Mouse (Mus musculus) gastrocnemius, postnatal 36 days (tissue): ENCODE measurements around the gene 6430571L13Rik. TPM values are rescaled to one million over a fixed set of nuclear protein-coding genes. Genes with fewer than 3 reads are reported as not detected.
A peak's percentile ranks its signal among the peaks of the same experiment; 100 is the strongest.

ENCODE experiments used
- DNase-seq, 2 experiments: peaks; one replicate each; pipeline ENCODE4 v3.0.0; 2022
- intact Hi-C: fragments of 180-260 bp; cut with DNase I; formaldehyde crosslinking; loops from one replicate; pipeline ENCODE4 v1.15.1; 2025
- long read RNA-seq, 2 experiments: library from polyadenylated mRNA; stranded (forward); transcript quantifications; one replicate each; pipeline ENCODE4 v2.0.0; 2021
- total RNA-seq, 2 experiments: library from RNA; stranded (reverse); gene quantifications; 2 replicates each; pipeline ENCODE4 v1.2.3; 2021

The 6430571L13Rik gene
- total RNA-seq = 10 to 100 TPM; 33.5 to 35.9 TPM
- long read RNA-seq, experiment 1, transcript 6430571L13Rik-201 (6 exons, 2,599 nt) = major isoform, 10 of 43 reads
- long read RNA-seq, experiment 1, partial matches to known transcripts = 1 of 43 reads
- long read RNA-seq, experiment 1, other reads (novel, unspliced or antisense) = 32 of 43 reads
- long read RNA-seq, experiment 2, transcript 6430571L13Rik-201 (6 exons, 2,599 nt) = major isoform, 13 of 96 reads
- long read RNA-seq, experiment 2, partial matches to known transcripts = 80 of 96 reads
- long read RNA-seq, experiment 2, other reads (novel, unspliced or antisense) = 3 of 96 reads

- intact Hi-C loops = no loop called here
- peak; percentile 88 to 92 for DNase-seq
Measured at GRCm38 (mm10) chr9:107340267-107340859, at the start of gene 6430571L13Rik. TSS of gene 6430571L13Rik (plus strand) at chr9:107340602.

- peak; percentile 72 to 84 for DNase-seq
- intact Hi-C loops = loop anchor here (1.0 to 5.0 kb wide), 4 partner anchors 42 to 388 kb away; no protein-coding TSS in a partner anchor
Measured at GRCm38 (mm10) chr9:107290897-107291296, 49.5 kb upstream of the 6430571L13Rik start.

GRCm38 (mm10) chr9:107294249-107294648, 46.2 kb upstream of the 6430571L13Rik start:
- intact Hi-C loops = loop anchor here (1.0 to 5.0 kb wide), 3 partner anchors 42 to 322 kb away; no protein-coding TSS in a partner anchor
- peak; percentile 74 to 81 for DNase-seq

DNA sequence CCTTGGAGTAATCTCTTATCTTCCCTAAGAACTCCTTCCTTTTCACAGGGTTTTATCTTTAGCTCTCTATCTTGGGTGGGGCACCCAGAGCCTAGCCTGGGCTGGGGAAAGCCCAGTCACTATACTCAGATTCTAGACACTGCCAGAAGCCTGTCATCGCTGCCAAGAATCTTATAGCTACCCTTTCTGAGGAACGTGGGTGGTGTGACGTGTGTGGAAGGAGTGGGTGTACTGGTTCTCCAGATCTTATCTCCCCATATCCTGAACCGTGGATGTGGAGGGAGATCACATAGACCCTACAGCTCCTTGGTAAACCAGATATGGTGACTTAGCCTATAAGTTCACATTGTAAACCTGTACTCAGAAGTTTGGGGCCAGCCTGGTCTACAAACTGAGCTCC, 44.8 kb upstream of the 6430571L13Rik start:
- intact Hi-C loops = loop anchor here (5.0 kb wide), 1 partner anchor 217 kb away; no protein-coding TSS in a partner anchor
- no peak for DNase-seq

DNA sequence AAGGTAGTCTGAATTCAATTTTAAA, 44.6 kb upstream of the 6430571L13Rik start, which contains the start of gene Cish:
Gene Cish, plus strand, starts transcription at position 11 of the 25 bp plus-strand sequence.
- intact Hi-C loops = loop anchor here (5.0 kb wide), 1 partner anchor 216 kb away; no protein-coding TSS in a partner anchor
- no peak for DNase-seq

DNA sequence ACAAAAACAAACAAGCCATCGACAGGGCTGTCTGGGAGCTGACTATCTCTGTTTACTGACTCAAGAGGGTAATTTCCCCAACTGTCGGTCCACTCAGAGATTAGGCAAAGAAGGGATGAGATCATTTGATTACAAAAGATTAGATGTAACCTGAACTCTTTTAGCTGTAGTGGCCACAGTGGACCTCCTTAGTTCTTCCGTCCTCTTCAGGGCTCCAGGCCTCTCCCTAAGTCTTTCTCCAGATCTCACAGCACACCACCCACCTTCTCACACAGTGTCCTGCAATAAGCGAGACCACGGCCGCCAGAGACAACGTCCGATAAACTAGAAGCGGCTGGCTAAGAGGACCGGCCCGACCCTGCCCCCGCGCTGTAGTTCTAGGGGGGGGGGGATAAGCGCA, 44.4 kb upstream of the 6430571L13Rik start:
- intact Hi-C loops = loop anchor here (5.0 kb wide), 1 partner anchor 216 kb away; no protein-coding TSS in a partner anchor
- DNase-seq = no peak

GRCm38 (mm10) chr9:107296501-107296965, 43.9 kb upstream of the 6430571L13Rik start:
- intact Hi-C loops = loop anchor here (5.0 kb wide), 1 partner anchor 216 kb away; no protein-coding TSS in a partner anchor

DNA sequence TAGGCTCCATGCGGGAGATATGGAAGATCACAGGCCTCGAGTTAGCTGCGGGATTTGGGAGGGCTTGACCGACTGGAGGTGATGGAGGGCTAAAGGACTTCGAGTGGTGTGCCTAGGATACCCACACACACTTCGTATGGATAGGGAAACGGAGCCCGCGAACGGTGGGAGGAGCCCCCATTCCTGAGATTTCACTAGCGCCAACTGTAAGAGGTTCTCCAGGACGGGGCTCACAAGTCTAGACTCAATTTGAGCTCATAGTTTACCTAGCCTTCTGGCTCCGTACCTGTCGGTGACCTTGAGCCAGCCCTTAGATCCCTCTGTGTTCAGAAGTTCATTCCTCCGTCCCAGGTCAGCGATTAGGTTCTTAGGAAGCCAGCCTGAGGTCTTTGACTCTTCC, 43.3 kb upstream of the 6430571L13Rik start:
- DNase-seq = no peak
- intact Hi-C loops = loop anchor here (5.0 kb wide), 1 partner anchor 215 kb away; no protein-coding TSS in a partner anchor

More at GRCm38 (mm10) chr9:107296501-107296965, 43.9 kb upstream of the 6430571L13Rik start:
- DNase-seq = peak; percentile 85 to 96

- intact Hi-C loops = loop anchor here (5.0 kb wide), 1 partner anchor 215 kb away; no protein-coding TSS in a partner anchor
- no peak for DNase-seq
Measured at GRCm38 (mm10) chr9:107297658-107298057, 42.7 kb upstream of the 6430571L13Rik start.

- no peak for DNase-seq
- intact Hi-C loops = loop anchor here (5.0 kb wide), 1 partner anchor 214 kb away; no protein-coding TSS in a partner anchor
Measured at GRCm38 (mm10) chr9:107298059-107298780, 42.2 kb upstream of the 6430571L13Rik start.

DNA sequence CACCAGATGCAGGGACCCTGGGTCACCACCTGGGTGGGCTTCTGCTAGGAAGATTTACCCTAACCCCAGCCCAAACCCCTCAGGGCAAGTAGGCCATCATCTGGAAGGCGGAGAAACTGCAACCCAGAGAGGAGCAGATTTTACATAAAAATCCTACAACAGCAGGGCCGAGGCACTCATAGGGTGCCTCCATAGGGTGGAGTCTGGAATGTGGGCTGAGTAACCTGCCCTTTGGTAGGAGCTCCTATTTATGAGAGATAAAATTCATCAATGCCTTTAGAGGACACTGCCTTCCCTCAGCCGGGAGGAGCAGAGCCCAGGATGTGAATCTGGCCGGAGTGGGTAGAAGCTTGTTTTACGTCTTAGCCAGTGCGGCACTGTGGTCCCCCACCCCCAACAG, 41.5 kb upstream of the 6430571L13Rik start:
- no peak for DNase-seq
- intact Hi-C loops = loop anchor here (5.0 kb wide), 1 partner anchor 213 kb away; no protein-coding TSS in a partner anchor

GRCm38 (mm10) chr9:107299783-107300182, 40.6 kb upstream of the 6430571L13Rik start:
- intact Hi-C loops = loop anchor here (5.0 kb wide), 1 partner anchor 213 kb away; no protein-coding TSS in a partner anchor
- DNase-seq = no peak

DNA sequence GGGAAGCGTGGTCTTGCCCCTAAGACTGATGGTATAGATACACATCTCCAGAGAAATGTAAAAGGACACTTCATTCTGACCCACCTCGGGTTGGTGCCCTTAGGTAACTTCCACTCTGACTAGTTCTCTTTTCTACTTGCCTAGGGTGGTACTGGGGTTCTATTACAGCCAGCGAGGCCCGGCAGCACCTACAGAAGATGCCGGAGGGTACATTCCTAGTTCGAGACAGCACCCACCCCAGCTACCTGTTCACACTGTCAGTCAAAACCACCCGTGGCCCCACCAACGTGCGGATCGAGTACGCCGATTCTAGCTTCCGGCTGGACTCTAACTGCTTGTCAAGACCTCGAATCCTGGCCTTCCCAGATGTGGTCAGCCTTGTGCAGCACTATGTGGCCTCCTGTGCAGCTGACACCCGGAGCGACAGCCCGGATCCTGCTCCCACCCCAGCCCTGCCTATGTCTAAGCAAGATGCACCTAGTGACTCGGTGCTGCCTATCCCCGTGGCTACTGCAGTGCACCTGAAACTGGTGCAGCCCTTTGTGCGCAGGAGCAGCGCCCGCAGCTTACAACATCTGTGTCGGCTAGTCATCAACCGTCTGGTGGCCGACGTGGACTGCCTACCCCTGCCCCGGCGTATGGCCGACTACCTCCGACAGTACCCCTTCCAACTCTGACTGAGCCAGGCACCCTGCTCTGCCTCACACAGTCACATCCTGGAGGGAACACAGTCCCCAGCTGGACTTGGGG, 40.0 kb upstream of the 6430571L13Rik start:
- intact Hi-C loops = no loop called here
- no peak for DNase-seq

GRCm38 (mm10) chr9:107301554-107302331, 38.7 kb upstream of the 6430571L13Rik start:
- intact Hi-C loops = no loop called here
- no peak for DNase-seq

DNA sequence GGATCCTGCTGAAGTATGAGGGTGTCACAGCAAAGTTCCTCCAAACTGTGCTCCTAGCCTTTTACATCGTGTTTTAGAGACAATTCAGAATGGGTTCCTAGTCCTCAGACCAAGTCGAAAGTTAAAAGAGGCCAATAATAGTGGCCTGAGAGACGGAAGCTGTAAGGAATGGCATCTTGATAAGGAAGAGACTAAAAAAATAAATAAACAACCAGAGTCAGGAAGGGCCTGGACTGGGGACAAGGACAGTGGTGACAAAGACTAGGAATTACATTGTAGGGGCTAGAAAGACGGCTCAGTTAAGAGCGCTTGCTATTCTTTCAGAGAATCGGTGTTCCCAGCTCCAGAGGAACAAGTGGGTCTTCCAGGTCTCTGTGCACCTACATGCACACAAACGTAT, 37.8 kb upstream of the 6430571L13Rik start:
- intact Hi-C loops = no loop called here
- no peak for DNase-seq

- intact Hi-C loops = no loop called here
- DNase-seq = no peak
Measured at GRCm38 (mm10) chr9:107303121-107303820, 37.1 kb upstream of the 6430571L13Rik start.

GRCm38 (mm10) chr9:107303900-107304299, 36.5 kb upstream of the 6430571L13Rik start:
- intact Hi-C loops = no loop called here
- no peak for DNase-seq

- intact Hi-C loops = no loop called here
- no peak for DNase-seq
Measured at GRCm38 (mm10) chr9:107304383-107304782, 36.0 kb upstream of the 6430571L13Rik start.

- intact Hi-C loops = no loop called here
- DNase-seq = no peak
Measured at GRCm38 (mm10) chr9:107305012-107305411, 35.4 kb upstream of the 6430571L13Rik start.
